Mouse (Mus musculus) testis, adult 2 months (tissue): ENCODE measurements around the gene Gabrb2.

Experiments used
- CTCF ChIP-seq: fragments of 200-500 bp; IDR thresholded peaks from 2 replicates; pipeline ENCODE4 v1.5.1; 2012; ENCODE audit warnings: low read depth, mild to moderate bottlenecking, inconsistent platforms, low read length, moderate library complexity; ENCODE audit not compliant: control insufficient read depth, insufficient read depth, insufficient replicate concordance
- POLR2A ChIP-seq: fragments of 200-500 bp; IDR thresholded peaks from 2 replicates; pipeline ENCODE4 v1.6.1; 2012; ENCODE audit warnings: low read depth, mild to moderate bottlenecking, inconsistent platforms, low read length, moderate library complexity; ENCODE audit not compliant: control insufficient read depth

- TF ChIP-seq CTCF = no peak
- no peak for TF ChIP-seq POLR2A
Measured at GRCm38 (mm10) chr11:42592418-42592817, 172.9 kb downstream of the Gabrb2 start.
